Mouse (Mus musculus) lung, postnatal 4 days (tissue): Measurements from ENCODE around the gene Gm8356.
"Not testable (repeated sequence)": the region's sequence is repeated elsewhere in the genome, so short reads cannot be mapped to it uniquely, and the experiment has no call there.

Experiments
- DNase-seq, 2 experiments: peaks; one replicate each; pipeline ENCODE4 v3.0.0; 2021

Gm8356 gene

GRCm38 (mm10) chr14:6537190-6537589, at the start of gene Gm8356:
Gene Gm8356 (minus strand): TSS chr14:6537290.
- not testable (repeated sequence) for DNase-seq

GRCm38 (mm10) chr14:6486331-6486730, 50.8 kb downstream of the Gm8356 start:
- DNase-seq, result not testable (repeated sequence)

GRCm38 (mm10) chr14:6485541-6485940, 51.5 kb downstream of the Gm8356 start:
- not testable (repeated sequence) for DNase-seq

- peak in 1 of 2 experiments; percentile 37 for DNase-seq
Measured at GRCm38 (mm10) chr14:6482126-6482525, 55.0 kb downstream of the Gm8356 start.
